Mouse (Mus musculus): ENCODE measurements at regions not wholly inside any gene's neighbourhood (a gene's known extent, or its start where the extent isn't known, plus 50 kb on each side); places are given as distances from the start of the nearest gene placed in this dataset.
A peak's percentile ranks its signal among the peaks of the same experiment; 100 is the strongest.

DNA sequence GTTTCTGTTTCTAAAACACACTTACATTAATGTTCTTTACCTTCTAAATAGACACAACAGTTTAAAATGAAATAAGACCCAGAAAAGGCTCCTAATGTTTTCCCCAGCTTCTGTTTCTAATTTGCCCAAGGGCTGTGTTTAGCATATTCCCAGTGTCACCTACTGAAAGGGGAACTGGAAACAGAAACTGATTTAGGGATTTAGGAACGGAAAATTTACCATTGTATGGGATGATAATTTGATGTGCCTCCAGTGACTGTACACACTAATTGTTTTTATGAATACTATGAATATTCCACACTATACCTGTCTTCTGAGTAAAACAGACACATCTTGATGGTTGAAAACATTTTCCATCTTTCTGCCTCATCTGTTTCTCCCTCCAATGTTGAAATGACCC, 728.0 kb upstream of the Cited2 start:
- no peak for ATAC-seq (replicated peaks; ENCODE audit: poor library complexity)

GRCm38 (mm10) chr10:16996820-16997466, 726.1 kb upstream of the Cited2 start:
- ATAC-seq (replicated peaks; ENCODE audit: poor library complexity), result peak; percentile 97

DNA sequence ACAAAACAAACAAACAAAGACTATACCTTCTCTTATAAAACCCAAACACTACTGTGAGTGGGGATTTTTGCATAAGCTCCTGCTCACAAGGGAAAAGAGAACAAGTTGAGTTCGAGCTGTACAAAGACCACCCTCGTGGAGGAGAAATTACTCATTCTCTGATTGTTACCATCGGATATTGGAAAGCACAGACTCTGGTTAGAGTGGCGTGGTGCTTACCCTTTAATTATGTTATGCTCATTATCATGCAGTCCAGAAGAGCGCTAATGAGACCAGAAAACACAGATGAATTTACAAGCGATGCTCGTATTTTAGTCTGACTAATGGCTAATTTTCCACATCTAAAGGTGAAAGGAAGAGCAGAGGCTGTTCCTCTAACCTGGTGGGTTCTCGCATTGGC, 721.7 kb upstream of the Cited2 start:
- no peak for ATAC-seq (replicated peaks; ENCODE audit: poor library complexity)

- ATAC-seq (replicated peaks; ENCODE audit: poor library complexity), result peak; percentile 11; the same call in 1 of the 2 replicates
These were observed 719.7 kb upstream of the Cited2 start for GRCm38 (mm10) chr10:17003123-17003849.

- ATAC-seq (replicated peaks; ENCODE audit: poor library complexity), result no peak
These were observed 714.3 kb upstream of the Cited2 start for GRCm38 (mm10) chr10:17008683-17009082.

DNA sequence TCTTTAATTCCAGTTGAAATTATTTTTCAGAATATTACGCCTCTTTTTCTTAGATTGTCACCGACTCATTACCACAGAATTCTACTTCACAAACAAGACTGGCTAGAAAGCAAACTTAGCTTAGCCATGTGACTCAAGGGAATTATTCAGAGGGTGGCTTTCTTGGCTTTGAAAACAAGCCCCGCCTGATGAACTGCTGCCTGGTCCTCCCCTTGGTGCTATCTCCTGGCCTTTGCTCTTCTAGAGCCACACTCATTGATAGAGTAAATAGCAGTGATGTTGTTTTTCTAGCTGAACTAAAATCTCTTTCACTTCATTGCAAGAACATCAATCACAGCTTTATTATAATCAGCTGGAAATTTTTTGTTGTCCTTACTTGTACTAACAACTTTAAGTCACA, 713.0 kb upstream of the Cited2 start:
- ATAC-seq (replicated peaks; ENCODE audit: poor library complexity), result no peak

- no peak for ATAC-seq (replicated peaks; ENCODE audit: poor library complexity)
These were observed 711.1 kb upstream of the Cited2 start for GRCm38 (mm10) chr10:17011876-17012275.

DNA sequence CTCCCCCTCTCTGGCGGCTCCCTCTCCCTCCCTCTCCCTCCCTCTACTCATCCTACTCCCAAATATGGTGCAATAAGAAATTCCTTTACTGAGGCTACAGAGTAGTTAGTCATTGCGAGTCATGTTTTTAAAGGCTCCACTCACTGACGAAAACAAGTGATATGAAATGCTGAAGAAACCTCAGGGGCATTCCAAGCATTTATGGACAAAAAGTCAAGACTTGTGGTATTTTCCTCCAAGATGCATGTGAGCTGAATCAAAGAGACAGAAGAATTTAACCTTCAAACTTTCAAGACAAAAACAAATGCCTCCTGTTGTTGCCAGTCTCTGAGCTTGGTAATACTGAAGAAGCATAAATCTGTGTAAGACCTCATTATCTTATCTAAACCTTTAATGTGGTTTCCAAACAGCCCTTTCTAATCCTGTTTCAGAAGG, 710.5 kb upstream of the Cited2 start:
- no peak for ATAC-seq (replicated peaks; ENCODE audit: poor library complexity)

DNA sequence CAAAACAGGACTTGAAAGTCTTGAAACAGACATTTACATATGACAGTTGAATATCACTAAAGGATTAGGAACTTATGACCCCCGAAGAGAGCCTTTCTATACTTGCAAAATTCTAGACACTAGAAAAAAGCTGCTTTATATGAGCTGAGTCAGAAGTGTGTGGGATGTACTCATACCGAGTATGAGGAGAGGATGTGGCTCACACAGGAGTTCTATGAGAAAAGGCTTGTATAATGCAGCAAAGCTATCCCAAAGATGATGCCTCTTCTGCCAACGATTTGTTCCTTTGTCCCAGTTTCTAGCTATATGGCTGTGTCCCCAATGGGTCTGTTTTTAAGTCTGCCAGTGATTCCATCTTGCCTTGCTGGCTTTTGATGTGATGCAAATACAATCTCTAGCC, 708.2 kb upstream of the Cited2 start:
- no peak for ATAC-seq (replicated peaks; ENCODE audit: poor library complexity)

GRCm38 (mm10) chr10:17016854-17017253, 706.2 kb upstream of the Cited2 start:
- no peak for ATAC-seq (replicated peaks; ENCODE audit: poor library complexity)

DNA sequence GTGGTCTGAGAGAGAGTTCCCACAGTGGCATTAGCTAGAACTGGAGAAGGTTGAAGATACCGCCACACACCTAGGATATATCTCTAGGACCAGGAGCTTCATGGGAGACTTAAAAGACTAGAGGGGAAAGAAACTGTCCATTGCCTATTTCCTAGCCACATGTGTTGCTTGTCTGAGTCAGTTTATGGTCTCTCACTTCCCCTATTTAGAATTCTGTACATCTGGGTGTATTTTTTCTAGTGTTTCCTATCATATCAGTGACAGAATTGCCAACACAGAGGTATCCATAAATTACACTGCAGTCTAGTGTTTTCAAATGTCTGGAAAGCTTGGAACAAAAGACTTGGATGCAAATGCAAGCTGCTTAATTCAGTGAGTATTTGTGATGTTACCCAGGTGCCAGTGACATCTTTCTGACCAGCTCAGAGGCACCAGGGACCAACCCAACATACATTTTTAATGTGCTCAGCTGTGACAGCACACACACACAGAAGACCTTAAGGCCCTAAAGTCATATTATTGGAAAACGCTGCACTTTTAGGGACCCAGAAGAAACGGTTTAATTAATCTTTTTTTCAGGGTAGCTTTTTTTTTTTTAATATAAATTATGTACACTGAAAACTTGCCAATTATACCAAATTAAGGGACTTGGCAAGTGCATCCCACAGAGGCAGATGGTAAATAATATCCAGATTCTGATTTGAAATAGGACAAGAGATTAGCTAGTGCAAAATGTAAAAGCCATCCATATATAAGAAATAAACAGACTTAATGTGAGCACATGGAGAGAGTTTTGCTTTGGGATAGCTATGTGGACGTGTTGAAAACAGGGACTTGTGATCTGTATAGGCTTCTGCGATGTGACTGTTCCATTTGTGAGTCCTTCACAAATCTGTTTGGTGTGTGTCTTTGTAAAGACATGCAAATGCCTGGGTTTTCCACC, 700.5 kb upstream of the Cited2 start:
- ATAC-seq (replicated peaks; ENCODE audit: poor library complexity), result peak; percentile 50; the same call in 1 of the 2 replicates

GRCm38 (mm10) chr10:17023571-17024293, 699.3 kb upstream of the Cited2 start:
- ATAC-seq (replicated peaks; ENCODE audit: poor library complexity), result no peak

DNA sequence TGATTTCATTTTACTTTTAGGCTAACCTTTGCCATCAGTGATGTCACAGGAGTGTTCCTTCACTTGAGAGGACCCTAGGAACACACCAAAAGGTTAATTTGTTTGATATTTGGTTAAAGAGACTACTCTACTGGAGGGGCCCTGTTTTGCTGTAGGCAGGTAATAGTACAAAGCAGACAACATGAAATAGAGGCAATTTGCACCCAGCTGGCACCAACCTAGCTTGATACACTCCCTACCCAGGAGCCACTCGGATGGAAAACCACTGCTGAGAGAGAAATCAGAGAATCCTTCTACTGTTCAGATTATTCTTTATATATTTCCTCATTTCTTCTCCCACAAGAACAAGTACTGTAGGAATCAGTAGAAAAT, 698.7 kb upstream of the Cited2 start:
- ATAC-seq (replicated peaks; ENCODE audit: poor library complexity), result no peak

GRCm38 (mm10) chr10:17034892-17035775, 687.9 kb upstream of the Cited2 start:
- no peak for ATAC-seq (replicated peaks; ENCODE audit: poor library complexity)

DNA sequence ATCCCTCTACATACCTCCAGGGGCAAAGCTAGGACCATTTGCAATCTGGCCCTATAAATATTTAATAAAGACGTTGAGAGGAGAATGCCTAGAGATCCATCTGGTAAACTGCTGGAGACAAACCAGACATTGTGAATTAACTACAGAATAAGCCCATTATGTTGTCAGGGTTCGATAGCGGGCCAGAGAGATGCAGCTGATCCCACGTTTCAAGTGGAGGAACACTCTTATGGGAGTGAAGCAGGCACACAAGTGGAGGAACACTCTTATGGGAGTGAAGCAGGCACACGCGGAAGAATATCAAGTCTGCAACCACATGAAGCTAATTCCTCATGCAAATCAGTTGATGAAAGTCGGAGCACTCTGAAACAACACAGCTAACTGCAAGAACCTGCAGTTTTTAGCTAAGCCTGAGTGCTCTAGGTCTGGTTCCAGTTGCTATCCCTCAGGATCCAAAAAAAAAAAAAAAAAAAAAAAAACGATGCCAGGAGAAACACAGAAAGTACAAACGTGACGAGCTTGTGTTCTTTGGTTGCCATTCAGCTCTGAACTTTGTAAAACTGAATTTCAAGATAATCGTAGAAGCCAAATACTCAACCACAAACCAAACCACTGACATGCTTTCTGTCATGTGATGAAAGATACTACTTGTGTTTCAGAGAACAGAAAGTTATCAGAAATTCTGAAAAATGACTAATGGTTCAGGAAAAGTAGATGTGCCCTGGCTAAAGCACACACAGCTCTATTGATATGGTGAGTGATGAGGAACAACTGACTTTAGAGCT, 684.6 kb upstream of the Cited2 start:
- 0 out of 2 replicates have a peak, but pooled peaks have one; percentile 6 for ATAC-seq (replicated peaks; ENCODE audit: poor library complexity)

- ATAC-seq (replicated peaks; ENCODE audit: poor library complexity), result no peak
These were observed 680.9 kb upstream of the Cited2 start for GRCm38 (mm10) chr10:17042090-17042489.

DNA sequence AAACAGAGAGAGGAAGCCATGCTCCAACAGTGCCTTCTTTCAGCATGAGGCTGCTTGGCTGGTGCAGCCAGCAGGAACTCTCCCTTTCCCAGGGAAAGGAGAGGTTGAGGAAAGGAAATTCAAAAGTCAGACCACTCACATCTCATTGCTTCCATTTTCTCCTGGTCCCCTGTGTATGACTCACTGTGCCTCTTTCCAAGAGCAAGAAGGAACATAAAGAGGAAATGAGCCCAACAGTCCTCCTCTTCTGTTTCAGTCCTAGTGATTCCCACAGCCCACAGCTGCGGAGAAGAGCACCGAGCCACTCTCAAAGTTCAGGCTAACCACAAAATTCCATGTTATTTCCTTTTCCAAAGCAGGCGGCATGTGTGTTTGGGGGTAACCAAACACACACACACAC, 680.0 kb upstream of the Cited2 start:
- ATAC-seq (replicated peaks; ENCODE audit: poor library complexity), result peak; percentile 61

- no peak for ATAC-seq (replicated peaks; ENCODE audit: poor library complexity)
These were observed 676.3 kb upstream of the Cited2 start for GRCm38 (mm10) chr10:17046765-17047164.

DNA sequence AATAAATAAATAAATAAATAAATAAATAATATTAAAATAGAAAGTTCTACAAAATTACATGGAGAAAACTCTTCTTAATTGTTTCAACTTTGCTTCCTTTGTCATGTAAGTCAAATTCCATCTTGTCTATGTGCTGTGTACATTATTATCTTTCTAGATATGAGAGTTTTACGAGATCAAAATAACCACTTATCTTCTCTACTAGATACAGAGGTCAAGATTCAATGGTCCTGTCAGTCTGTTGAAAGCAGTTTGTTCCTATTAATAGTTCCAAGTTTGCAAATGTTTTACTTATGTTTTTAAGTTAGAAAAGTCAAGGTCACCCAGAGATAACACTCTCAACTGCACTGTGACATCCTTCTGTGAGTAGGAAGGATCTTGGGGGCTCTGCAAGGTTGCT, 650.1 kb upstream of the Cited2 start:
- ATAC-seq (replicated peaks; ENCODE audit: poor library complexity), result no peak

All from megakaryocyte progenitor cell, adult 5-6 weeks (primary cell).